Mouse (Mus musculus): ENCODE measurements around the gene Hibadh. TPM values are rescaled to one million over a fixed set of nuclear protein-coding genes. Genes with fewer than 3 reads are reported as not detected.
A peak's percentile ranks its signal among the peaks of the same experiment; 100 is the strongest.

Gene Hibadh
- polyA plus RNA-seq, 1 experiment: 0.50 TPM

GRCm38 (mm10) chr6:52642152-52642551, 2.0 kb upstream of the Hibadh start:
- Histone ChIP-seq H3K9me3 (ENCODE audit: control insufficient read depth, low read length) (no peaks in the 10 kb centered on the region), H3K4me3 (replicated peaks) (no peak overlapping the region), H3K36me3 (ENCODE audit: control insufficient read depth) (peaks cover 2% of the 10 kb centered on the region), H3K27me3 (ENCODE audit: control insufficient read depth) (no peaks in the 10 kb centered on the region), H3K4me1 (ENCODE audit: control insufficient read depth) (peaks cover 27% of the 10 kb centered on the region)
- no peak for TF ChIP-seq TAL1 (IDR thresholded peaks at IDR 0.05; ENCODE audit: low read length)
- no peak for TF ChIP-seq GATA1 (IDR thresholded peaks at IDR 0.05; ENCODE audit: low read length)

GRCm38 (mm10) chr6:52641076-52641475, 887 bp upstream of the Hibadh start:
- H3K4me3 ChIP-seq (replicated peaks): no peak overlapping the region
- H3K36me3 ChIP-seq (ENCODE audit: control insufficient read depth): peaks cover 2% of the 10 kb centered on the region
- H3K27me3 ChIP-seq (ENCODE audit: control insufficient read depth): no peaks in the 10 kb centered on the region
- TF ChIP-seq TAL1 (IDR thresholded peaks at IDR 0.05; ENCODE audit: low read length): no peak
- no peak for TF ChIP-seq GATA1 (IDR thresholded peaks at IDR 0.05; ENCODE audit: low read length)
- H3K9me3 ChIP-seq (ENCODE audit: control insufficient read depth, low read length): no peaks in the 10 kb centered on the region
- H3K4me1 ChIP-seq (ENCODE audit: control insufficient read depth): peaks cover 27% of the 10 kb centered on the region

GRCm38 (mm10) chr6:52639546-52640223, 504 bp downstream of the Hibadh start:
- H3K9me3 ChIP-seq (ENCODE audit: control insufficient read depth, low read length): no peaks in the 10 kb centered on the region
- peaks cover 2% of the 10 kb centered on the region for H3K36me3 ChIP-seq (ENCODE audit: control insufficient read depth)
- H3K4me3 ChIP-seq (replicated peaks): peak overlapping the region; percentile 90
- TF ChIP-seq GATA1 (IDR thresholded peaks at IDR 0.05; ENCODE audit: low read length): no peak
- TF ChIP-seq TAL1 (IDR thresholded peaks at IDR 0.05; ENCODE audit: low read length): no peak
- H3K4me1 ChIP-seq (ENCODE audit: control insufficient read depth): peaks cover 27% of the 10 kb centered on the region
- no peaks in the 10 kb centered on the region for H3K27me3 ChIP-seq (ENCODE audit: control insufficient read depth)

- Histone ChIP-seq H3K4me1 (ENCODE audit: control insufficient read depth) (peaks cover 27% of the 10 kb centered on the region), H3K36me3 (ENCODE audit: control insufficient read depth) (peaks cover 3% of the 10 kb centered on the region), H3K9me3 (ENCODE audit: control insufficient read depth, low read length) (no peaks in the 10 kb centered on the region), H3K4me3 (replicated peaks) (peak overlapping the region; percentile 30), H3K27me3 (ENCODE audit: control insufficient read depth) (no peaks in the 10 kb centered on the region)
- TF ChIP-seq TAL1 (IDR thresholded peaks at IDR 0.05; ENCODE audit: low read length) (no peak), GATA1 (IDR thresholded peaks at IDR 0.05; ENCODE audit: low read length) (no peak)
Observed at GRCm38 (mm10) chr6:52638471-52639185, 1.6 kb downstream of the Hibadh start.

- no peaks in the 10 kb centered on the region for H3K9me3 ChIP-seq (ENCODE audit: control insufficient read depth, low read length)
- no peak overlapping the region for H3K4me3 ChIP-seq (replicated peaks)
- peaks cover 27% of the 10 kb centered on the region for H3K4me1 ChIP-seq (ENCODE audit: control insufficient read depth)
- no peak for TF ChIP-seq TAL1 (IDR thresholded peaks at IDR 0.05; ENCODE audit: low read length)
- no peaks in the 10 kb centered on the region for H3K27me3 ChIP-seq (ENCODE audit: control insufficient read depth)
- H3K36me3 ChIP-seq (ENCODE audit: control insufficient read depth): peaks cover 3% of the 10 kb centered on the region
Observed at GRCm38 (mm10) chr6:52637337-52637736, 2.9 kb downstream of the Hibadh start.

GRCm38 (mm10) chr6:52635395-52635794, 4.8 kb downstream of the Hibadh start:
- H3K9me3 ChIP-seq (ENCODE audit: control insufficient read depth, low read length): no peaks in the 10 kb centered on the region
- no peaks in the 10 kb centered on the region for H3K27me3 ChIP-seq (ENCODE audit: control insufficient read depth)
- peaks cover 3% of the 10 kb centered on the region for H3K36me3 ChIP-seq (ENCODE audit: control insufficient read depth)
- peaks cover 20% of the 10 kb centered on the region for H3K4me1 ChIP-seq (ENCODE audit: control insufficient read depth)
- H3K4me3 ChIP-seq (replicated peaks): no peak overlapping the region
- TF ChIP-seq TAL1 (IDR thresholded peaks at IDR 0.05; ENCODE audit: low read length) (no peak), GATA1 (IDR thresholded peaks at IDR 0.05; ENCODE audit: low read length) (no peak)

- no peak for TF ChIP-seq GATA1 (IDR thresholded peaks at IDR 0.05; ENCODE audit: low read length)
- no peak for TF ChIP-seq TAL1 (IDR thresholded peaks at IDR 0.05; ENCODE audit: low read length)
- no peak overlapping the region for H3K4me3 ChIP-seq (replicated peaks)
- no peaks in the 10 kb centered on the region for H3K27me3 ChIP-seq (ENCODE audit: control insufficient read depth)
- peaks cover 12% of the 10 kb centered on the region for H3K4me1 ChIP-seq (ENCODE audit: control insufficient read depth)
- H3K9me3 ChIP-seq (ENCODE audit: control insufficient read depth, low read length): no peaks in the 10 kb centered on the region
- peaks cover 11% of the 10 kb centered on the region for H3K36me3 ChIP-seq (ENCODE audit: control insufficient read depth)
Observed at GRCm38 (mm10) chr6:52630625-52631024, 9.6 kb downstream of the Hibadh start.

- peaks cover 12% of the 10 kb centered on the region for H3K4me1 ChIP-seq (ENCODE audit: control insufficient read depth)
- H3K36me3 ChIP-seq (ENCODE audit: control insufficient read depth): peaks cover 12% of the 10 kb centered on the region
- no peak overlapping the region for H3K4me3 ChIP-seq (replicated peaks)
- no peak for TF ChIP-seq GATA1 (IDR thresholded peaks at IDR 0.05; ENCODE audit: low read length)
- TF ChIP-seq TAL1 (IDR thresholded peaks at IDR 0.05; ENCODE audit: low read length): no peak
- no peaks in the 10 kb centered on the region for H3K9me3 ChIP-seq (ENCODE audit: control insufficient read depth, low read length)
- H3K27me3 ChIP-seq (ENCODE audit: control insufficient read depth): no peaks in the 10 kb centered on the region
Observed at GRCm38 (mm10) chr6:52629180-52629579, 11.0 kb downstream of the Hibadh start.

GRCm38 (mm10) chr6:52626735-52627134, 13.5 kb downstream of the Hibadh start:
- Histone ChIP-seq H3K4me1 (ENCODE audit: control insufficient read depth) (peaks cover 12% of the 10 kb centered on the region), H3K36me3 (ENCODE audit: control insufficient read depth) (peaks cover 17% of the 10 kb centered on the region)

More at GRCm38 (mm10) chr6:52626735-52627134, 13.5 kb downstream of the Hibadh start:
- no peak overlapping the region for H3K4me3 ChIP-seq (replicated peaks)
- no peaks in the 10 kb centered on the region for H3K27me3 ChIP-seq (ENCODE audit: control insufficient read depth)
- TF ChIP-seq GATA1 (IDR thresholded peaks at IDR 0.05; ENCODE audit: low read length) (no peak), TAL1 (IDR thresholded peaks at IDR 0.05; ENCODE audit: low read length) (no peak)
- H3K9me3 ChIP-seq (ENCODE audit: control insufficient read depth, low read length): no peaks in the 10 kb centered on the region
